Mouse (Mus musculus): ENCODE measurements around the gene Tex12. TPM values are rescaled to one million over a fixed set of nuclear protein-coding genes. Genes with fewer than 3 reads are reported as not detected.

Gene Tex12
- polyA plus RNA-seq, 1 experiment from 2014 or later = not detected

- no peaks in the 10 kb centered on the region for H3K36me3 ChIP-seq (ENCODE audit: control insufficient read depth, insufficient read depth)
- no peak for ATAC-seq (replicated peaks; ENCODE audit: extremely low read depth, insufficient read depth, low FRiP score)
- WGBS = 31% methylated on average over 4 of the region's 4 CpGs
- no peak overlapping the region for H3K9ac ChIP-seq (ENCODE audit: low read length)
- H3K9me3 ChIP-seq (replicated peaks; ENCODE audit: control insufficient read depth, low read length) = no peaks in the 10 kb centered on the region
- no peak overlapping the region for H3K27ac ChIP-seq (ENCODE audit: low read length)
- no peak overlapping the region for H3K4me3 ChIP-seq (ENCODE audit: low read length)
- no peaks in the 10 kb centered on the region for H3K27me3 ChIP-seq (ENCODE audit: control insufficient read depth, insufficient read depth, low read length)
- H3K4me1 ChIP-seq (ENCODE audit: control insufficient read depth, insufficient read depth, low read length) = no peaks in the 10 kb centered on the region
- no peak overlapping the region for H3K4me2 ChIP-seq (ENCODE audit: low read depth, low read length)
Observed at GRCm38 (mm10) chr9:50565940-50566339, 4.8 kb upstream of the Tex12 start.

GRCm38 (mm10) chr9:50565173-50565572 lies 4.0 kb upstream of the Tex12 start:
- H3K27ac ChIP-seq (ENCODE audit: low read length) = no peak overlapping the region

GRCm38 (mm10) chr9:50561918-50562360 lies 814 bp upstream of the Tex12 start:
- H3K4me1 ChIP-seq (ENCODE audit: control insufficient read depth, insufficient read depth, low read length) = no peaks in the 10 kb centered on the region
- no peaks in the 10 kb centered on the region for H3K36me3 ChIP-seq (ENCODE audit: control insufficient read depth, insufficient read depth)
- H3K27me3 ChIP-seq (ENCODE audit: control insufficient read depth, insufficient read depth, low read length) = no peaks in the 10 kb centered on the region
- 72% methylated on average over 2 of the region's 2 CpGs for WGBS
- no peak overlapping the region for H3K27ac ChIP-seq (ENCODE audit: low read length)
- no peaks in the 10 kb centered on the region for H3K9me3 ChIP-seq (replicated peaks; ENCODE audit: control insufficient read depth, low read length)
- ATAC-seq (replicated peaks; ENCODE audit: extremely low read depth, insufficient read depth, low FRiP score) = no peak
- no peak overlapping the region for H3K4me3 ChIP-seq (ENCODE audit: low read length)
- H3K4me2 ChIP-seq (ENCODE audit: low read depth, low read length) = no peak overlapping the region
- no peak overlapping the region for H3K9ac ChIP-seq (ENCODE audit: low read length)

More at GRCm38 (mm10) chr9:50565173-50565572, 4.0 kb upstream of the Tex12 start:
- Histone ChIP-seq H3K9me3 (replicated peaks; ENCODE audit: control insufficient read depth, low read length) (no peaks in the 10 kb centered on the region), H3K27me3 (ENCODE audit: control insufficient read depth, insufficient read depth, low read length) (no peaks in the 10 kb centered on the region), H3K4me1 (ENCODE audit: control insufficient read depth, insufficient read depth, low read length) (no peaks in the 10 kb centered on the region), H3K4me2 (ENCODE audit: low read depth, low read length) (no peak overlapping the region), H3K4me3 (ENCODE audit: low read length) (no peak overlapping the region), H3K9ac (ENCODE audit: low read length) (no peak overlapping the region), H3K36me3 (ENCODE audit: control insufficient read depth, insufficient read depth) (no peaks in the 10 kb centered on the region)
- 60% methylated on average over 7 of the region's 7 CpGs for WGBS
- no peak for ATAC-seq (replicated peaks; ENCODE audit: extremely low read depth, insufficient read depth, low FRiP score)

- WGBS = 54% methylated on average over 2 of the region's 2 CpGs
- H3K4me2 ChIP-seq (ENCODE audit: low read depth, low read length) = peak within 1 kb of the TSS; percentile 33; the same call in 1 of the 2 replicates
- no peak within 1 kb of the TSS; the same call in 1 of the 2 replicates for H3K4me3 ChIP-seq (ENCODE audit: low read length)
- no peaks in the 10 kb centered on the region for H3K4me1 ChIP-seq (ENCODE audit: control insufficient read depth, insufficient read depth, low read length)
- no peak for ATAC-seq (replicated peaks; ENCODE audit: extremely low read depth, insufficient read depth, low FRiP score)
- H3K9me3 ChIP-seq (replicated peaks; ENCODE audit: control insufficient read depth, low read length) = no peaks in the 10 kb centered on the region
- H3K36me3 ChIP-seq (ENCODE audit: control insufficient read depth, insufficient read depth) = no peaks in the 10 kb centered on the region
- no peak within 1 kb of the TSS for H3K27ac ChIP-seq (ENCODE audit: low read length)
- H3K27me3 ChIP-seq (ENCODE audit: control insufficient read depth, insufficient read depth, low read length) = no peaks in the 10 kb centered on the region
- H3K9ac ChIP-seq (ENCODE audit: low read length) = 0 out of 2 replicates have a peak within 1 kb of the TSS, but pooled peaks have one; percentile 5
Observed at GRCm38 (mm10) chr9:50555094-50555446, 6.1 kb downstream of the Tex12 start, which contains the start of gene Bco2. Bco2 (minus strand) TSS chr9:50555181.

GRCm38 (mm10) chr9:50554241-50555093 lies 6.7 kb downstream of the Tex12 start, which contains the start of gene Il18:
Il18 (plus strand) TSS chr9:50554827.
- no peak within 1 kb of the TSS for H3K27ac ChIP-seq (ENCODE audit: low read length)
- H3K9ac ChIP-seq (ENCODE audit: low read length) = 0 out of 2 replicates have a peak within 1 kb of the TSS, but pooled peaks have one; percentile 5
- no peaks in the 10 kb centered on the region for H3K27me3 ChIP-seq (ENCODE audit: control insufficient read depth, insufficient read depth, low read length)
- no peak within 1 kb of the TSS; the same call in 1 of the 2 replicates for H3K4me3 ChIP-seq (ENCODE audit: low read length)
- H3K36me3 ChIP-seq (ENCODE audit: control insufficient read depth, insufficient read depth) = no peaks in the 10 kb centered on the region
- H3K4me1 ChIP-seq (ENCODE audit: control insufficient read depth, insufficient read depth, low read length) = no peaks in the 10 kb centered on the region
- no peaks in the 10 kb centered on the region for H3K9me3 ChIP-seq (replicated peaks; ENCODE audit: control insufficient read depth, low read length)
- 24% methylated on average over 12 of the region's 12 CpGs for WGBS
- no peak for ATAC-seq (replicated peaks; ENCODE audit: extremely low read depth, insufficient read depth, low FRiP score)
- peak within 1 kb of the TSS; percentile 33; the same call in 1 of the 2 replicates for H3K4me2 ChIP-seq (ENCODE audit: low read depth, low read length)

GRCm38 (mm10) chr9:50553547-50553946 lies 7.6 kb downstream of the Tex12 start:
- H3K4me1 ChIP-seq (ENCODE audit: control insufficient read depth, insufficient read depth, low read length) = no peaks in the 10 kb centered on the region
- no peak for ATAC-seq (replicated peaks; ENCODE audit: extremely low read depth, insufficient read depth, low FRiP score)
- H3K4me3 ChIP-seq (ENCODE audit: low read length) = no peak overlapping the region
- 62% methylated on average over 2 of the region's 2 CpGs for WGBS
- H3K27me3 ChIP-seq (ENCODE audit: control insufficient read depth, insufficient read depth, low read length) = no peaks in the 10 kb centered on the region
- no peak overlapping the region for H3K27ac ChIP-seq (ENCODE audit: low read length)
- no peak overlapping the region for H3K4me2 ChIP-seq (ENCODE audit: low read depth, low read length)
- H3K9ac ChIP-seq (ENCODE audit: low read length) = no peak overlapping the region
- H3K9me3 ChIP-seq (replicated peaks; ENCODE audit: control insufficient read depth, low read length) = no peaks in the 10 kb centered on the region
- H3K36me3 ChIP-seq (ENCODE audit: control insufficient read depth, insufficient read depth) = no peaks in the 10 kb centered on the region

GRCm38 (mm10) chr9:50552206-50552605 lies 8.9 kb downstream of the Tex12 start:
- H3K4me1 ChIP-seq (ENCODE audit: control insufficient read depth, insufficient read depth, low read length) = no peaks in the 10 kb centered on the region
- H3K4me3 ChIP-seq (ENCODE audit: low read length) = no peak overlapping the region
- no peak overlapping the region for H3K9ac ChIP-seq (ENCODE audit: low read length)
- no peak for ATAC-seq (replicated peaks; ENCODE audit: extremely low read depth, insufficient read depth, low FRiP score)
- 56% methylated on average over 5 of the region's 5 CpGs for WGBS
- H3K27ac ChIP-seq (ENCODE audit: low read length) = no peak overlapping the region
- no peaks in the 10 kb centered on the region for H3K9me3 ChIP-seq (replicated peaks; ENCODE audit: control insufficient read depth, low read length)
- no peaks in the 10 kb centered on the region for H3K36me3 ChIP-seq (ENCODE audit: control insufficient read depth, insufficient read depth)
- H3K27me3 ChIP-seq (ENCODE audit: control insufficient read depth, insufficient read depth, low read length) = no peaks in the 10 kb centered on the region
- H3K4me2 ChIP-seq (ENCODE audit: low read depth, low read length) = no peak overlapping the region

- Histone ChIP-seq H3K27ac (ENCODE audit: low read length) (no peak overlapping the region), H3K4me1 (ENCODE audit: control insufficient read depth, insufficient read depth, low read length) (no peaks in the 10 kb centered on the region), H3K9me3 (replicated peaks; ENCODE audit: control insufficient read depth, low read length) (no peaks in the 10 kb centered on the region), H3K36me3 (ENCODE audit: control insufficient read depth, insufficient read depth) (no peaks in the 10 kb centered on the region), H3K4me3 (ENCODE audit: low read length) (no peak overlapping the region), H3K27me3 (ENCODE audit: control insufficient read depth, insufficient read depth, low read length) (no peaks in the 10 kb centered on the region), H3K9ac (ENCODE audit: low read length) (no peak overlapping the region), H3K4me2 (ENCODE audit: low read depth, low read length) (no peak overlapping the region)
- 82% methylated on average over 4 of the region's 4 CpGs for WGBS
- no peak for ATAC-seq (replicated peaks; ENCODE audit: extremely low read depth, insufficient read depth, low FRiP score)
Observed at GRCm38 (mm10) chr9:50548936-50549335, 12.2 kb downstream of the Tex12 start.

- H3K36me3 ChIP-seq (ENCODE audit: control insufficient read depth, insufficient read depth) = no peaks in the 10 kb centered on the region
- no peak overlapping the region for H3K9ac ChIP-seq (ENCODE audit: low read length)
- no peak overlapping the region for H3K4me3 ChIP-seq (ENCODE audit: low read length)
- ATAC-seq (replicated peaks; ENCODE audit: extremely low read depth, insufficient read depth, low FRiP score) = no peak
- H3K4me2 ChIP-seq (ENCODE audit: low read depth, low read length) = no peak overlapping the region
- H3K27me3 ChIP-seq (ENCODE audit: control insufficient read depth, insufficient read depth, low read length) = no peaks in the 10 kb centered on the region
- no peaks in the 10 kb centered on the region for H3K4me1 ChIP-seq (ENCODE audit: control insufficient read depth, insufficient read depth, low read length)
- no peak overlapping the region for H3K27ac ChIP-seq (ENCODE audit: low read length)
- no peaks in the 10 kb centered on the region for H3K9me3 ChIP-seq (replicated peaks; ENCODE audit: control insufficient read depth, low read length)
- 24% methylated on average over 5 of the region's 5 CpGs for WGBS
Observed at GRCm38 (mm10) chr9:50547859-50548478, 13.2 kb downstream of the Tex12 start.
